Mouse (Mus musculus) midbrain, embryonic 11.5 days (tissue): ENCODE results near the gene Slc7a11. TPM values are rescaled to one million over a fixed set of nuclear protein-coding genes. Genes with fewer than 3 reads are reported as not detected.

ENCODE experiments used
- ATAC-seq: fragments of 200-750 bp; cut with Nextera tagmentation; 2 replicates; pipeline ENCODE4 v1.8.0; 2017; ENCODE audit warnings: moderate TSS enrichment, moderate library complexity; ENCODE audit not compliant: low FRiP score
- DNase-seq: peaks from one replicate; pipeline ENCODE4 v3.0.0; 2015; ENCODE audit warnings: low spot score; ENCODE audit errors: missing footprints
- H3K27ac ChIP-seq: fragments of 300-500 bp; sonication (generic); 2 replicates; pipeline ENCODE4 v1.5.1; 2014; ENCODE audit warnings: low read depth, low read length
- H3K27me3 ChIP-seq: fragments of 300-500 bp; sonication (generic); 2 replicates; pipeline ENCODE4 v1.6.1; 2014; ENCODE audit warnings: mild to moderate bottlenecking, low read length, moderate library complexity, mixed read lengths; ENCODE audit not compliant: control insufficient read depth, insufficient read depth
- H3K36me3 ChIP-seq: fragments of 300-500 bp; sonication (generic); 2 replicates; pipeline ENCODE4 v1.6.1; 2014; ENCODE audit warnings: mild to moderate bottlenecking, low read length, moderate library complexity, mixed read lengths; ENCODE audit not compliant: control insufficient read depth, insufficient read depth
- H3K4me1 ChIP-seq: fragments of 300-500 bp; sonication (generic); 2 replicates; pipeline ENCODE4 v1.6.1; 2014; ENCODE audit warnings: low read length; ENCODE audit not compliant: control insufficient read depth, insufficient read depth
- H3K4me2 ChIP-seq: fragments of 300-500 bp; sonication (generic); 2 replicates; pipeline ENCODE4 v1.6.1; 2014; ENCODE audit warnings: mild to moderate bottlenecking, moderate library complexity
- H3K4me3 ChIP-seq: fragments of 300-500 bp; sonication (generic); 2 replicates; pipeline ENCODE4 v1.5.1; 2014; ENCODE audit warnings: low read depth, low read length
- H3K9ac ChIP-seq: fragments of 300-500 bp; sonication (generic); 2 replicates; pipeline ENCODE4 v1.6.1; 2014; ENCODE audit warnings: low read length
- H3K9me3 ChIP-seq: fragments of 300-500 bp; sonication (generic); 2 replicates; pipeline ENCODE4 v1.6.1; 2016; ENCODE audit warnings: low read length; ENCODE audit not compliant: control insufficient read depth
- WGBS: fragments of 180-500 bp; shearing (Covaris S2); extraction: QIAGEN DNeasy Blood & Tissue Kit; methylation state at CpG from one replicate; pipeline ENCODE4 v1.1.7; 2014; 5-methylcytosine and 5-hydroxymethylcytosine counted together
- polyA plus RNA-seq: library from polyadenylated mRNA; unstranded; fragments of >200 nt; fragmentation: Nextera tagmentation; extraction: Ambion mirVana; gene quantifications from 2 replicates; pipeline ENCODE4 v1.2.1, GENCODE M21; 2014

Slc7a11 gene
- 0.68 and 0.96 TPM in 2 replicates for polyA plus RNA-seq

DNA sequence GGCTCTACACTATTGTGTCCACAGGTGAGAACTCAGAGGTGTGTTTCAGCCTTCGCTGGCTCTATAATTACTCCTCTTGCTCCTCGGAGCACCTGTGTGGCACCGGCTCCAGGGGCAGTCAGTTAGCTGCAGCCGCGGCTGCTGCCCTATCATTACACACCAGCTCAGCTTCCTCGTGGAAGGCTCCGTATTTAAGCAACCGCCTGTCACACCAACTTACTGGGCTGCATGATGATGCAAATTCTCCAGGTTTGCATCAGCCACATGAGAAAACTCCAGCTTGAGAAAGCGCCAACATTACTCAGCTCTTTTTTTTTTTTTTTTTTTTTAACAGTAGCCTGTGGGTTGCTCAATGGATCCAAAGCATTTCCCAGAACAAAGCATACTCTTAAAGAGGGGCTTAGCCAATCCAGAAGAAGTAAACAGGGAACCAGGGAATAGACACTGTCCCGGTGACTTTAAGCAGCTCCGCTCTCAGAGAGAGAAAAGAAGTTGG lies at the start of gene Slc7a11:
Slc7a11 (minus strand) TSS at position 194 of the 496 bp plus-strand sequence.
- peak within 1 kb of the TSS; percentile 2; the same call in 1 of the 2 replicates for H3K9ac ChIP-seq
- peak; percentile 85 for ATAC-seq
- peak within 1 kb of the TSS; percentile 22; the same call in 1 of the 2 replicates for H3K4me3 ChIP-seq
- H3K36me3 ChIP-seq = no peaks in the 10 kb centered on the region
- H3K27me3 ChIP-seq = no peaks in the 10 kb centered on the region
- WGBS = 2% methylated on average over 11 of the region's 11 CpGs
- DNase-seq = peak; percentile 87
- H3K27ac ChIP-seq = no peak within 1 kb of the TSS
- no peaks in the 10 kb centered on the region for H3K9me3 ChIP-seq
- H3K4me1 ChIP-seq = 0 out of 2 replicates have a peak, but pooled peaks cover 6% of the 10 kb centered on the region
- peak within 1 kb of the TSS; percentile 56 for H3K4me2 ChIP-seq

- no peak overlapping the region for H3K4me3 ChIP-seq
- WGBS = 91% methylated on average over 2 of the region's 2 CpGs
- ATAC-seq = no peak
- H3K9ac ChIP-seq = no peak overlapping the region
- no peaks in the 10 kb centered on the region for H3K36me3 ChIP-seq
- H3K4me2 ChIP-seq = no peak overlapping the region
- DNase-seq = no peak
- no peaks in the 10 kb centered on the region for H3K9me3 ChIP-seq
- no peaks in the 10 kb centered on the region for H3K4me1 ChIP-seq
- no peak overlapping the region for H3K27ac ChIP-seq
- no peaks in the 10 kb centered on the region for H3K27me3 ChIP-seq
Observed at GRCm38 (mm10) chr3:50491678-50492077, 48.3 kb upstream of the Slc7a11 start.

GRCm38 (mm10) chr3:50484076-50484475 lies 40.7 kb upstream of the Slc7a11 start:
- no peaks in the 10 kb centered on the region for H3K9me3 ChIP-seq
- H3K27me3 ChIP-seq = no peaks in the 10 kb centered on the region
- no peak overlapping the region for H3K27ac ChIP-seq
- 79% methylated on average over 1 of the region's 1 CpGs for WGBS
- ATAC-seq (no peak), DNase-seq (peak; percentile 83)
- H3K4me2 ChIP-seq = no peak overlapping the region
- H3K9ac ChIP-seq = no peak overlapping the region
- no peak overlapping the region for H3K4me3 ChIP-seq
- no peaks in the 10 kb centered on the region for H3K4me1 ChIP-seq
- no peaks in the 10 kb centered on the region for H3K36me3 ChIP-seq

GRCm38 (mm10) chr3:50462223-50462622 lies 18.8 kb upstream of the Slc7a11 start:
- Histone ChIP-seq H3K4me3 (no peak overlapping the region), H3K9ac (no peak overlapping the region), H3K36me3 (no peaks in the 10 kb centered on the region), H3K9me3 (no peaks in the 10 kb centered on the region), H3K27me3 (no peaks in the 10 kb centered on the region), H3K4me1 (no peaks in the 10 kb centered on the region), H3K4me2 (no peak overlapping the region), H3K27ac (no peak overlapping the region)
- WGBS = 88% methylated on average over 2 of the region's 2 CpGs
- DNase-seq (no peak), ATAC-seq (no peak)

DNA sequence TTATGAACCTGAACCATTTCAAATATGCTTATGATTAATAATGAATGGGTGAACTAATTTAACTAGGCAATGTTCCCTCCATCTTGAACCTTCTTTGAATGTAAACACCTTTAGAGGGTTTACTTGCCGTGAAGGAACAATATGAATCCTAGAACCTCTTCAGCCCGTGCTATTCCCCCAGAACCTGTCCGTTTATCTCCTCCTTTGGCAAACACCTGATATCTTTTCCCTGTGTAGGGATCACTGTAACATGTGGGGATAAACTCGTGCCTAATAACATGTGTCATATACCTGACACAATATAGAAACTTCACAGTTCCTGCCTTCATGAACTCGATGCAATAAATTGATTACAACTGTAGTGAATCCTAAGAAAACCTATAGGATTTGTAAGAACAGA lies 13.7 kb upstream of the Slc7a11 start:
- Histone ChIP-seq H3K36me3 (no peaks in the 10 kb centered on the region), H3K27me3 (no peaks in the 10 kb centered on the region), H3K9me3 (no peaks in the 10 kb centered on the region), H3K4me2 (no peak overlapping the region), H3K4me3 (no peak overlapping the region), H3K4me1 (no peaks in the 10 kb centered on the region), H3K27ac (no peak overlapping the region), H3K9ac (no peak overlapping the region)
- DNase-seq = peak; percentile 56
- ATAC-seq = no peak
- 89% methylated on average over 5 of the region's 5 CpGs for WGBS

DNA sequence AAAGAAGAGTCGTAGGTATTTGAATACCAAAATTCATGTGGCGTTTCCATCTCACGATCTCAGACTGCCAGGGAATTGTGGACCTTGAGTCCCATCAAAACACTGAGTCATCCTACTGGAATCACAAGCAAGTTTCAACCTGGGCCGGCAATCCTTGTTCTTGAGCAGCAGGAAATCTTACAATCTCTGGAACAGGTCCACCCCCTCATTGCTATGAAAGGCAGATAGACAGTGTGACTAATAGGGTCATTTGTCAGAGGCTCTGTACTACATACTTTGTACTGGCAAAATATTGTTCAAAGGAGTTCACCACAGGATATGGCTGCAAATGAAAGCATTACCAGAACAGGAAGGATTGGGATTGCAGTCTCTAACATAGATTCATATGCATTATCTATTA lies 13.2 kb upstream of the Slc7a11 start:
- Histone ChIP-seq H3K4me1 (no peaks in the 10 kb centered on the region), H3K9ac (no peak overlapping the region), H3K4me3 (no peak overlapping the region), H3K27ac (no peak overlapping the region), H3K27me3 (no peaks in the 10 kb centered on the region), H3K4me2 (no peak overlapping the region), H3K36me3 (no peaks in the 10 kb centered on the region), H3K9me3 (no peaks in the 10 kb centered on the region)
- peak; percentile 44 for DNase-seq
- WGBS = 78% methylated on average over 4 of the region's 4 CpGs
- no peak for ATAC-seq

GRCm38 (mm10) chr3:50456023-50456422 lies 12.6 kb upstream of the Slc7a11 start:
- ATAC-seq = no peak

GRCm38 (mm10) chr3:50445050-50445775 lies 1.8 kb upstream of the Slc7a11 start:
- Histone ChIP-seq H3K27me3 (no peaks in the 10 kb centered on the region), H3K9me3 (no peaks in the 10 kb centered on the region), H3K4me2 (no peak overlapping the region), H3K4me3 (no peak overlapping the region), H3K27ac (no peak overlapping the region), H3K4me1 (0 out of 2 replicates have a peak, but pooled peaks cover 6% of the 10 kb centered on the region), H3K9ac (no peak overlapping the region), H3K36me3 (no peaks in the 10 kb centered on the region)
- WGBS = 70% methylated on average over 10 of the region's 10 CpGs
- ATAC-seq = no peak
- DNase-seq = no peak

More at GRCm38 (mm10) chr3:50456023-50456422, 12.6 kb upstream of the Slc7a11 start:
- H3K4me1 ChIP-seq = no peaks in the 10 kb centered on the region
- H3K36me3 ChIP-seq = no peaks in the 10 kb centered on the region
- H3K4me2 ChIP-seq = no peak overlapping the region
- H3K9me3 ChIP-seq = no peaks in the 10 kb centered on the region
- no peak overlapping the region for H3K9ac ChIP-seq
- no peaks in the 10 kb centered on the region for H3K27me3 ChIP-seq
- H3K27ac ChIP-seq = no peak overlapping the region
- no peak overlapping the region for H3K4me3 ChIP-seq
- peak; percentile 62 for DNase-seq
- WGBS = 73% methylated on average over 1 of the region's 1 CpGs

DNA sequence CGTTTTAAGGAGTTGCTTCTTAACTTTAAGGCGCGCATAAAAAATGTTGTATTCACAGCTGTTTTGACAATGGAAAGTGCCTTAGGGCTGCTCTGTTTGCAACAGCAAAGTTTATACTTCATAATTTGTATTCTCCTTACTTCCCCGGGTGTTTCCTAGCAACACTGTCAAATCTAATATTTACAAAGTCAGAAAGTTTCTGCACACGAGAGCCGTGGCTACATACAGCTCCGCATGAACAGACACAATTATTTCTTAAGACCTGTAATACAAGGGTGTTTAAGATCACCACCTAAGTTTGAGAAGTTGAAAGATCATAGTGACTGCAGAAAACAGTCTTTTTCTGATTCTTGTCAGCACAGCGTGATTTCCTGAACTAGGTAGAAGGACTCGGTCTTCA lies 528 bp upstream of the Slc7a11 start:
- Histone ChIP-seq H3K4me1 (0 out of 2 replicates have a peak, but pooled peaks cover 6% of the 10 kb centered on the region), H3K9ac (peak overlapping the region; percentile 2; the same call in 1 of the 2 replicates), H3K9me3 (no peaks in the 10 kb centered on the region), H3K27me3 (no peaks in the 10 kb centered on the region), H3K4me3 (peak overlapping the region; percentile 22; the same call in 1 of the 2 replicates), H3K36me3 (no peaks in the 10 kb centered on the region), H3K27ac (no peak overlapping the region), H3K4me2 (peak overlapping the region; percentile 56)
- DNase-seq (peak; percentile 90), ATAC-seq (peak; percentile 40)
- 19% methylated on average over 9 of the region's 9 CpGs for WGBS
